In genomic region chr7:83445181-83445926, GRCm38 (mm10) we compare ENCODE assay signal across 12 mouse cellular contexts.
DNase-seq lines count a peak whose midpoint lies in the region; ATAC-seq and TF ChIP-seq lines count a peak whose summit lies in the region.
"Had no signal": no experiment of that assay in that cellular context is flagged by ENCODE, and none has a peak within 500 bp of the region (broad histone marks: within the 10 kb centered on the region; RNA-seq: fewer than 3 reads in every experiment).

No protein-coding gene starts in this region.

- no peaks in the 10 kb centered on the region for H3K9me3 ChIP-seq in heart, embryonic 10.5 days
- H3K9me3 ChIP-seq in embryonic facial prominence, embryonic 11.5 days (replicated peaks; ENCODE audit: control insufficient read depth, low read length): no peaks in the 10 kb centered on the region
- no peaks in the 10 kb centered on the region for H3K9me3 ChIP-seq in limb, embryonic 11.5 days (ENCODE audit: control insufficient read depth, low read length)
- H3K9me3 ChIP-seq: hindbrain, embryonic 13.5 days had no signal

- intact Hi-C loops in heart, adult 2 months (cut with DNase I): no loop called here
- intact Hi-C loops in left cerebral cortex, postnatal 25 days (cut with DNase I): no loop called here

- no peak for TF ChIP-seq POLR2A in heart, adult 2 months (IDR thresholded peaks at IDR 0.05; ENCODE audit: insufficient read depth, low read depth, low read length)

- 0 out of 2 replicates have a peak overlapping the region, but pooled peaks have one; percentile 74 for H3K27ac ChIP-seq in heart, embryonic 10.5 days
- no peak overlapping the region for H3K27ac ChIP-seq in heart, adult 2 months
- peak overlapping the region; percentile 54; the same call in 1 of the 2 replicates for H3K27ac ChIP-seq in embryonic facial prominence, embryonic 11.5 days (replicated peaks; ENCODE audit: low read depth, low read length)
- peak overlapping the region; percentile 90 for H3K27ac ChIP-seq in limb, embryonic 11.5 days (replicated peaks; ENCODE audit: low read depth, low read length)
- H3K27ac ChIP-seq: hindbrain, embryonic 13.5 days had no signal

- H3K4me2 ChIP-seq in embryonic facial prominence, embryonic 11.5 days (ENCODE audit: low read depth, low read length): no peak overlapping the region
- no peak overlapping the region for H3K4me2 ChIP-seq in limb, embryonic 11.5 days (ENCODE audit: low read depth, severe bottlenecking)
- H3K4me2 ChIP-seq: hindbrain, embryonic 13.5 days had no signal

- TF ChIP-seq CTCF in heart, adult 2 months (IDR thresholded peaks at IDR 0.05): no peak

- 38% methylated on average over 5 of the region's 5 CpGs for WGBS in heart, embryonic 10.5 days
- 41% methylated on average over 5 of the region's 5 CpGs for WGBS in heart, adult 2 months
- 34% methylated on average over 5 of the region's 5 CpGs for WGBS in embryonic facial prominence, embryonic 11.5 days
- 56% methylated on average over 5 of the region's 5 CpGs for WGBS in limb, embryonic 11.5 days

- no peak overlapping the region for H3K9ac ChIP-seq in heart, adult 2 months (ENCODE audit: low read depth, low read length)
- no peak overlapping the region for H3K9ac ChIP-seq in embryonic facial prominence, embryonic 11.5 days (replicated peaks; ENCODE audit: low read length)
- H3K9ac ChIP-seq in limb, embryonic 11.5 days (ENCODE audit: low read length): no peak overlapping the region
- H3K9ac ChIP-seq: hindbrain, embryonic 13.5 days had no signal

- DNase-seq in heart, embryonic 10.5 days (ENCODE audit: low spot score): no peak
- no peak for DNase-seq in heart, adult 2 months
- DNase-seq in left cerebral cortex, postnatal 25 days (ENCODE audit: low spot score in 2 of 2): peak; percentile 6 to 34
- DNase-seq in left cerebral cortex, adult 9 months (ENCODE audit: low spot score in 2 of 2): no peak
- no peak for DNase-seq in embryonic facial prominence, embryonic 11.5 days (ENCODE audit: low spot score)
- DNase-seq in limb, embryonic 11.5 days (ENCODE audit: low spot score): no peak
- DNase-seq in natural killer cell, adult 2 months (ENCODE audit: low spot score in 2 of 2): no peak
- no peak for DNase-seq in yolk sac, embryonic 10.5 days (ENCODE audit: low spot score)
- DNase-seq: cerebellum, postnatal 36 days; lung, adult 2 months had no signal

- no peaks in the 10 kb centered on the region for H3K79me2 ChIP-seq in heart, adult 2 months (replicated peaks; ENCODE audit: control insufficient read depth, insufficient read depth, low read length)

- no peak for TF ChIP-seq EP300 in heart, adult 2 months (IDR thresholded peaks at IDR 0.05; ENCODE audit: insufficient read depth, low read depth, low read length)

- no peaks in the 10 kb centered on the region for H3K36me3 ChIP-seq in heart, embryonic 10.5 days
- no peaks in the 10 kb centered on the region for H3K36me3 ChIP-seq in heart, adult 2 months (ENCODE audit: control insufficient read depth, insufficient read depth, low read length)
- H3K36me3 ChIP-seq in embryonic facial prominence, embryonic 11.5 days (replicated peaks; ENCODE audit: control insufficient read depth, insufficient read depth, low read depth, low read length): no peaks in the 10 kb centered on the region
- no peaks in the 10 kb centered on the region; the same call in 1 of the 2 replicates for H3K36me3 ChIP-seq in limb, embryonic 11.5 days (ENCODE audit: control insufficient read depth, insufficient read depth, low read length)
- H3K36me3 ChIP-seq: hindbrain, embryonic 13.5 days had no signal

- H3K27me3 ChIP-seq in heart, embryonic 10.5 days (ENCODE audit: insufficient read depth, poor library complexity, severe bottlenecking): no peaks in the 10 kb centered on the region
- H3K27me3 ChIP-seq in heart, adult 2 months (ENCODE audit: control insufficient read depth, insufficient read depth, low read length): 0 out of 2 replicates have a peak, but pooled peaks cover 1% of the 10 kb centered on the region
- no peaks in the 10 kb centered on the region for H3K27me3 ChIP-seq in embryonic facial prominence, embryonic 11.5 days (ENCODE audit: control insufficient read depth, insufficient read depth, low read length)
- H3K27me3 ChIP-seq in limb, embryonic 11.5 days (ENCODE audit: control insufficient read depth, insufficient read depth, low read length): no peaks in the 10 kb centered on the region
- H3K27me3 ChIP-seq: hindbrain, embryonic 13.5 days had no signal

- H3K4me1 ChIP-seq in heart, embryonic 10.5 days: peaks cover 20% of the 10 kb centered on the region
- H3K4me1 ChIP-seq in heart, adult 2 months (ENCODE audit: control insufficient read depth, insufficient read depth, low read length): no peaks in the 10 kb centered on the region; the same call in 1 of the 2 replicates
- no peaks in the 10 kb centered on the region for H3K4me1 ChIP-seq in embryonic facial prominence, embryonic 11.5 days (ENCODE audit: control insufficient read depth, insufficient read depth, low read length)
- H3K4me1 ChIP-seq in limb, embryonic 11.5 days (ENCODE audit: control insufficient read depth, insufficient read depth, low read length): peaks cover 17% of the 10 kb centered on the region

- no peak; the same call in 1 of the 2 replicates for ATAC-seq in embryonic facial prominence, embryonic 11.5 days (replicated peaks; ENCODE audit: insufficient number of reproducible peaks, low FRiP score, low TSS enrichment, low read depth)
- ATAC-seq in limb, embryonic 11.5 days (ENCODE audit: insufficient number of reproducible peaks, low FRiP score, low TSS enrichment, low read depth): no peak
- ATAC-seq: forebrain, embryonic 16.5 days had no signal

- H3K4me3 ChIP-seq in heart, embryonic 10.5 days: no peak overlapping the region
- no peak overlapping the region for H3K4me3 ChIP-seq in heart, adult 2 months
- H3K4me3 ChIP-seq in embryonic facial prominence, embryonic 11.5 days (ENCODE audit: low read depth, low read length): no peak overlapping the region
- H3K4me3 ChIP-seq in limb, embryonic 11.5 days (ENCODE audit: low read depth, low read length): no peak overlapping the region
- H3K4me3 ChIP-seq: hindbrain, embryonic 13.5 days had no signal

Comparison
In these comparisons a context has a peak if more than half of its experiments do, and no peak if none do; other contexts are left out.
1. DNase-seq: peak in left cerebral cortex, postnatal 25 days (2 of 2); none in heart, embryonic 10.5 days (single experiment), heart, adult 2 months (0 of 2), left cerebral cortex, adult 9 months (0 of 2), embryonic facial prominence, embryonic 11.5 days (single experiment), limb, embryonic 11.5 days (single experiment), natural killer cell, adult 2 months (0 of 2) and yolk sac, embryonic 10.5 days (single experiment).